In genomic region chr12:80366004-80366480, GRCm38 (mm10) we compare ENCODE assay signal across 8 mouse cellular contexts.
DNase-seq lines count a peak whose midpoint lies in the region; ATAC-seq lines count a peak whose summit lies in the region.

No protein-coding gene starts in this region.

- intact Hi-C loops in gastrocnemius, postnatal 14 days (cut with DNase I; ENCODE audit: low total_unique reads) = no loop called here

- WGBS in forebrain, embryonic 13.5 days = 43% methylated on average over 3 of the region's 3 CpGs

- H3K4me3 ChIP-seq in forebrain, embryonic 13.5 days = no peak overlapping the region

- H3K4me2 ChIP-seq in forebrain, embryonic 13.5 days = no peak overlapping the region

- no peaks in the 10 kb centered on the region for H3K9me3 ChIP-seq in forebrain, embryonic 13.5 days (replicated peaks)

- H3K27ac ChIP-seq in forebrain, embryonic 13.5 days = peak overlapping the region; percentile 72; the same call in 1 of the 2 replicates

- peak; percentile 16 for DNase-seq in gastrocnemius, postnatal 14 days
- DNase-seq in gastrocnemius, adult 8-10 months (ENCODE audit: low spot score in 2 of 2) = no peak
- DNase-seq in Muller cell, postnatal 12 days (ENCODE audit: inconsistent ontology term) = peak; percentile 99
- DNase-seq in kidney, adult 18-20 months = peak; percentile 19
- DNase-seq in lung, adult 18-20 months = peak; percentile 57 to 73
- no peak for DNase-seq in thymus, postnatal 10 days (ENCODE audit: low spot score in 2 of 2)
- no peak for DNase-seq in adrenal gland, postnatal 4 days (ENCODE audit: low spot score in 2 of 2)

- H3K36me3 ChIP-seq in forebrain, embryonic 13.5 days (ENCODE audit: poor library complexity, severe bottlenecking) = peaks cover 15% of the 10 kb centered on the region

- peaks cover 19% of the 10 kb centered on the region for H3K4me1 ChIP-seq in forebrain, embryonic 13.5 days

- peak; percentile 71 for ATAC-seq in forebrain, embryonic 13.5 days

- no peak overlapping the region for H3K9ac ChIP-seq in forebrain, embryonic 13.5 days

- H3K27me3 ChIP-seq in forebrain, embryonic 13.5 days = no peaks in the 10 kb centered on the region

Comparison
In these comparisons a context has a peak if more than half of its experiments do, and no peak if none do; other contexts are left out.
1. DNase-seq: peak in gastrocnemius, postnatal 14 days (single experiment), Muller cell, postnatal 12 days (single experiment), kidney, adult 18-20 months (single experiment) and lung, adult 18-20 months (2 of 2); none in gastrocnemius, adult 8-10 months (0 of 2), thymus, postnatal 10 days (0 of 2) and adrenal gland, postnatal 4 days (0 of 2).